Mouse (Mus musculus) cerebellum, postnatal 25 days (tissue): Measurements from ENCODE around the gene Cdyl.

Experiments
- DNase-seq, 2 experiments: peaks; one replicate each; pipeline ENCODE4 v3.0.0; 2021; ENCODE audit warnings: mixed read lengths in 2 of 2

Cdyl gene

DNA sequence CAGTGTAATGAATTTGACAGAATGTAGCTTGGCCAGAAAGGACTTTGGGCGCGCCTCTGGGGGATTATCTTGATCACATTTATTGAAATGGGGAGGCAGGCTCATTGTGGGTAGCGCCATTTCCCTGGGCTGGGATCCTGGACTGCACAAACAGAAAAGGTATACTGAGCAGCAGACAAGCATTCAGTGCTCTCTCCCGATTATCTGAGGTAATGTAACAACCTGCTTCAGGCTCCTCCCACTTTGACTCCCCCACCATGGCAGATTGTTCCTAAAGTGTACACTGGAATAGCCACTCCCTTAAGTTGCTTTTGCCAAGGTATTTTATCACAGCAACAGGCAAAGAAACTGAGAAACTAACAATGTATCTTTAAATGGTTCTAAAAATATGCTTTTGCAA lies 58.0 kb downstream of the Cdyl start:
- DNase-seq = no peak

DNA sequence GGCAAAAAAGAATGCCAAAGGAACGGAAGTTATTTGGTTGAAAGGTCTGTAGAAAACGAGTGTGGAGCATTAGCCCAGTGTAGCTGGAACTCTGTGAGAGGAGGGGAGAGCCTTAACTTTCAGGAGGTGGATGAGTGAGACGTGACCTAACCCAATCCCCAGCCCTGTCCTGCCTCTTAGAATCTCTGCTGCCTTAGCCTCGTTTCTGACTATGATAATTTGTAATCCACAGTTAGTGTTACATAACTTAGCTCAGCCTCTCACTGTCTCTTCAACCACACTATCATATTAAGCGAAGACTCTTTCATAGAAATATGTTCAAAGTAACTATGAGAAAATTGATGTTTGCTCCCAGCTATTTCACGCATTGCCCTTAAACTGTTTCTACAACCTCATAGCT lies 59.9 kb downstream of the Cdyl start:
- DNase-seq = no peak

DNA sequence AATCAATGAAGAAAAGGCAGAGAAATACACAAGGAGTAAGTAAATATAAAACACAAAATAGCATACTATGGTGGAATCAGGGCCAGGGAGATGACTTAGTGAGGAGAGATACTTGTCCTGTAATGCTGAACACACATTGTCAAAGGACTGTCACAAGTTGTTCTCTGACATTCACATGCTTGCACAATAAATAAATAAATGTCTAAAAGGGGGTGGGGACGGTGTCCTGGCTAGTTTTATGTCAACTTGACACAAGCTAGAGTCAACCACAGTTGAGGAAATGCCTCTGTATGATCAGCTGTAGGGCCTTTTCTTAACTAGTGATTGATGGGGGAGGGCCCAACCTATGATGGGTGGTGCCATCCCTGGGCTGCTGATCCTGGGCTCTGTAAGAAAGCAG lies 63.4 kb downstream of the Cdyl start:
- DNase-seq = no peak

DNA sequence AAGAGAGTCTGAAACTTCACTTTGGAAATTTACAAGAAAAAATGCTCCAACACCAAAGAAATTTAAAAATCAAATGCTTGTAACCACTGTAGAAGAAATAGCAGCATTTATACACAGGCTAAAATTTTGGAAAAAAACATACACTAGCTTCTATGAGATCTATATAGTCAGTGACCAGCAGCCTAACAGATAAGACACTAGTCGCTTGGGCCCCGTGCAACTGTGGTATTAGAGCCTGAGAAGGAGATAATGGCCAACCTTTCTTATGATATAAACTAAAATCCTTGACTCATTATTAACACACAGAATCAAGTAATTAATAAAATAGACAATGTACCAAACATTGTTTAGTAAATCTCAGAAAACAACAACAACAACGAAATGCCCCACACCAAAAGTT lies 66.4 kb downstream of the Cdyl start:
- no peak for DNase-seq

DNA sequence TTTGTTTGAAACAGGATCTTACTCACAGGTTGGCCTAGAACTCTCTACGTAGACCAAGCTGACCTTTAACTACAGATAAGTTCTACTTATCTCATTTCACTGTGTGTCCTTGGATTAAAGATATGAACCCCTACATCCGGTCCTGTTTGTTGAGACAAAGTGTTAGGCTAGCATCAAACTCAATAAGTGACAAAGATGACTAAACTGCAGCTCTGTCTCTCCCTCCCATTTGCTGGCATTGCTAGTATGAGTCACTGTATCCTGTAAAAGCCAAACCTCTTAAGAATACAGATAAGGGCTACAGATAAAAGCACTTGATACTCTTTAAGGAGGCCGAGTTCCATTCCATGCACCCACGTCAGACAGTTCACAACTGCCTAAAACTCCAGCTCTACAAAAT lies 72.5 kb downstream of the Cdyl start:
- DNase-seq = no peak

DNA sequence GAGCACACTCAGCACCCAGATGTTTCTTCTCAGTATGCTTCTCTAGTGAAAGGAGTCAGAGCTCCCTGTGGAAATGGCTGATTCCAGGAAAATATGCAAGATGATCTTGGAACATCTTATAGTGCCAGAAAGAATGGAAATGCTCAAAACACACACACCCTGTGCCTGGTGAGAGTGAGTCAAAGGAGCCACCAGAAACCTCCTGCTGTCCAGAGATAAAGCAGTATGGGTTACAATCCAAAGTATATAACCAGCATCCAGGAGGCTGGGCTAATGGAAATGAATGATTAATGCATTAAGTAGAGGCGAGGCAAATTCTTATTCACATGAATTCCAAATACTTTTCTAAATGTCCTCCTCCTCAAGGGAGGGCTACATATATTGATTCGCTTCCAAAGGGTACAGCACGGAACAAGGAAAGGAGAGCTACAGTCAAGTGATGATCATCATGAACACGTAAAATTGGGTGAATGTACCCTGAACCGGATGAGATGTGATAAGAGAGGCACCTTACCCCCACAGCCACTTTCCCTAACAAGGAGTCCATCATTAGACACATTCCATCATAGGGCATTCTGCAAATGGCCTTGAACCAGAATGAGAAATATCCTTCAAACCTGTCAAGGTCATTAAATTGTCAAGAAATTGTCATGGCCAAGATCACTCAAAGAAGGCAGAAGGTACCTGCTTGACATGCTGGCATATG lies 73.4 kb downstream of the Cdyl start:
- DNase-seq = no peak

DNA sequence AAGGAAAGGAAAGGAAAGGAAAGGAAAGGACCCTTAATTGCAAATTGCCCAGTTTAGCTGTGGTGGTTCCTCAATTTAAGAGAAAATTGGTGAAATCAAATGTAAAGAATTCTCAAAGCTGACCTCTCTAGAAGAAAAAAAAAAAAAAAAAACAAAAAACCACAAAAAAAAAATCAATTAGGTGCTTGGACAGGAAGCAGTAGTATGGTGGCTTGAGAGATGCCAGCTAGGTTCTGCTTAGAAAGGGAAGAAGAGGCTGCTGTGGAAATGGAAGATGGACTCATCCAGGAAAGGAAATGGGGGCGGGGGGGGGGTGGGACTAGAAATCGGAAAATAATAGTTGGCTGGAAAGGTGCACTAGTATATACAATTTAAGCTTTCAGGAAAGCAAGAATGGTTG lies 77.9 kb downstream of the Cdyl start:
- DNase-seq = no peak

DNA sequence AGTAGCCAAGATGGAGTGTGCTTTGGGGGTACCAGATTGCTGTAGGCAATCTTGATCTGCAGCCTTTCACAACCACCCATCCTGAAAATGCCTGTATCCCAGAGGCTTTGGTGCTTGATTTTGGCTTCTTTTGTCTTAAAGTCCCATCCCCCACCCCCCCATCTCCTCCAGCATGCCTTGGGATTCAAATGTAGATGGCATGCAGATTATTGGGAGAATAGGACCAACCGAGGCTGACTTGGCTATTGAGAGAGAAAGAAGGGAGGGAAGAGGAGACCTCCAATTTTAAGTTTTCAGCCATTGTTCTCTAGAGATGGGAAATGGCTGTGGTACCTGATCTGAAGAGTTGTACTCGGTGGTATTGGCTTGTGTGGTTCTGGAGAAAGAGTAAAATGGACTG lies 78.6 kb downstream of the Cdyl start:
- no peak for DNase-seq

DNA sequence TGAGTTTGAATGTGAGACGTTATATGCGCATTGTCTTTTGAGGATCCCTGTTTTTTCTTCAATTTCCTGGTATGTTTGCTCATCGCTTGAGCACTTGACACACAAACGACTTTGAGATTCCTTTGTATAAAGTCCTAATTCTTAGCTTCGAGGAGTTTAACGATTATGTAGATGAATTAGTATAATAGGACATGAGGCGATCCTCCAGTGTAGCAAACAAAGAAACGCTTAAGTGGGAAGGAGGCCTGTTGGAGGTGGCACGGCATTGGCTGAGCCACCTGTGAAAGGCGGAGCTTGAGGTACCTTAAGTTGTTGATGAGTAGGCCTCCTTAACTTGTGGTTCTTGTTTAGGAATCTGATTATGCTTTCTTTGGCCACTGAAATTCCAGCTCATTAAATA lies 79.8 kb downstream of the Cdyl start:
- no peak for DNase-seq

DNA sequence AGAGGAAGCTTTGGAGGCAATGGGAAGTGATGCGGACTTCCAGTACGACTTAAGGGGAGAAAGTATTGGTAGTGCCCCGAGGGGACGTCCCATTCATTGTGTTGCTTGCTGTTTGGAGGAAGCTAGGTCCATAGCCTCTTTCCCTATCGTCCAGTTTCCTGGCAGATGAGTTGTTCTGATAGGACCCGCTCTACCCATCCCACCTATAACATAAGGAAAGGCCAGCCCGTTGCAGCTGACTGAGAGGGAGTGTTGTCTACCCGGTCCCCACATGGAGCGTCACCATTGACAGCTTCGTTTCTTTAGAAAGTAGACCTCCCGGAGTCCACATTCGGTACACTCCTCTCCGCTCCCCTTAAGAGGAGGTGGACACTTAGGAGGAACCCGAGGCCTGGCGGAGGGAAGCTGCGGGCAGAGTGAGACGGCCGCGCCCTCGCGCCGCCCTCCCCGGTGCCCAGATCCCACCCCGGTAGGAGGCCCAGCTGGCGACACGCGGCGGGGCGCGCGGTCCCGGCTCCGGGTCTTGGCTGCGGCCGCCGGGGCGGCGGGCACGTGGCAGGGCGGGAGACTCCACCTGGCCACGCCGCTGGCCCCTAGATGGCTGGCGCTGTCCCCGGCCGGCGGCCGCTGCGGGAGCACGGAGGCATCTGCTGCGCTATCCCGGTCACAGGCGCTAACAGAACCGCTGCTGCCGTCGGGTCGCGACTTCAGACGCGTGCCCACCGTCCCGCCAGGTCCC lies 80.8 kb downstream of the Cdyl start:
- peak; percentile 79 to 82 for DNase-seq

DNA sequence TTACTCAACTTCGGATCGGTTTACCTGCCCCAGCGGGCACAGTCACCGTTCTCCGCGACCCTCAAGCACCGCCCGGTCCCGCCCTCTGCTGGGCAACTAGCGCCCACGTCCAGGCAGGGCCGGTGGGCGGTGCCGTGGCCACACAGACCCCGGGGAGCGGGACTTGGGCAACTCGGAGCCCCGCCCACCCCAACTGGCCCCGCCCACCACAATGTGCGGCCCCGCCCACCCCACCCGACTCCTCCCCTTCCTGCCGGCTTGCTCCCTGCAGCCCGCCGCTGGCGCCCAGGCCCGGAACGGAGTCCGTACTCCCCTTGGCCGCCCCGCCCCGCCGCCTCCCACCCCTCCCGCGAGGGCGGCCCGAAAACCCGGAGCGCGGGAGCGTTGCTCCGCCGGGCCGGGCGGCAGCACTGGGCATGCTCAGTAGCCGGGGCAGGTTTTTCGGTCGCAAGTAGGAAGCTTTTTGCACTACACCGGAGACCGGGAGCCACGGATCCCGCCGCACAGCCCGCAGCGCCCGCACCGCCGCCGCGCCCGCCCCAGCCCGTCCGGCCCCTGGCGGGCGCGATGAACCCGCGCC lies 81.5 kb downstream of the Cdyl start:
- peak; percentile 89 to 93 for DNase-seq

DNA sequence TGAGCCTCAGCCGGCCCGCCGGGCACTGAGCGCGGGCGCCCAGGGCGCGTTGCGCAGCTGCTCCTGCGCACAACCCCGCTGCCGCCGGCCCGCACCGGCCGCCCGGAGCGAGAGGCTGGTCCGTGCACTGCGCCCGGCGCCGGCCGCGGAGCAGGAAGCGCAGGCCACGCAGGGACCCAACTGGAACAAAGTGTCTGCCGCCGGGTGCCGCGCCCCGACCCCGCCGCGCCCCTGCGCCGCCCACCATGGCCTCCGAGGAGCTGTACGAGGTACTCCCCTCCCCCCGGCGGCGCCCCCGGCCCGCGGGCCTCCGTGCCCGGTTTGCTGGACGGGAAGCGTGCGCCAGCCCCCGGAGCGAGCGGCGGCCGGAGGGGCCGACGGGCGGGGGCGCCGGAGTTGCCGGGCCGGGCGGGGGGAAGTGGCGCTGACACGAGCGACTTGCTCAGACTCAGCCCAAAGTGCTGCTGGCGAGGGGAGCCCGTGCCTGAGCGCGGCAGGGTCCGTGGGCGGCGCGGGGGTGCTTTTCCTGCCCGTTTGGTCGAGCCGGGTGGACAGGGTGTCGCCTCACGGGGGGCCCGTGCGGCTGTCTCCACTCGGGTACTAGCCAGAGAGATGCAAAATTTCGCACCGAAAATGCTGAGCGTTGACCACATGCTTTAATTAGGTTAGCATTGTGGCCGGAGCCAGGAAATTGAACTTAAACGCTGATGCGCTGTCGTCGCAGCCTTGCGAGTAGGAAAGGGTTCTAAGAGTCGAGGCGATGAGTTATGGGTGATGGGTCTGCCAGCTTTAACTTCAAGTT lies 82.2 kb downstream of the Cdyl start:
- DNase-seq = peak; percentile 69 to 74

DNA sequence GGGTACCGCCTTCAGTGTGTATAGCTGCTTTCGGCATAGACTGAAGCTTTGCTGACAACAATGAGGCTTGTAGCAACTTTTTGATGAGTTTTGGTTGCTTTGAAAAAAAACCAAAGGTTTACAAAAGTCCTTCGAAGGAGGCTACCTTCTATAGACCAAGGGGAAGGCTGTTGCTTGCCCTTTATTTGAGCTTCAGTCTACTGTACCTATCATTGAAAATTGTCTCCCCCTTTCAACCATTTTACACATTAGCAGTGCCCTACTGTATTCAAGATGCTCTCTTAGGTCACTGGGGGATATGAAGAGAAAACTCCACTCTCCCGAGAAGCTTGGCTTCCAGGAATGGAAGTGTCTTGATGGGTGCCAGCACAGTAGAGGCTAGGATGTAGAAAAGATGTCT lies 83.1 kb downstream of the Cdyl start:
- DNase-seq = no peak

DNA sequence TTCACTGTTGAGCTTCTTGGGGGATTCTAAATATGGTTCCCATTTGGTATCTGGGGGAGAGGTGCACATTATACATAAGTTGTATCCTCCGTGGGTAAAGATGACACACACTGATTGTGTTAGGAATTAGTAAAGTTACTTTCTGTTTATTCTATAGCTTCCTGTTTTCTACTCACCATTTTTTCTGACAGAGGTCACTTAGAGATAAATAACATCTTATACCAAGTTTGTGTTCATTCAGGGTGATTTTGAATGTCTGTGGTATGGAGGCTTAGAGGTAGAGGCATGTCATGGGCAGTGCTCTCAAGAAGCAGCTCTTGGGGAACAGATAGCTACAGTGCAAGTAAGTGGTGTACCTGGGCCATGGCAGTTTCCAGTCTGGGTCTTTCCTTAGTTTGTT lies 83.6 kb downstream of the Cdyl start:
- no peak for DNase-seq

DNA sequence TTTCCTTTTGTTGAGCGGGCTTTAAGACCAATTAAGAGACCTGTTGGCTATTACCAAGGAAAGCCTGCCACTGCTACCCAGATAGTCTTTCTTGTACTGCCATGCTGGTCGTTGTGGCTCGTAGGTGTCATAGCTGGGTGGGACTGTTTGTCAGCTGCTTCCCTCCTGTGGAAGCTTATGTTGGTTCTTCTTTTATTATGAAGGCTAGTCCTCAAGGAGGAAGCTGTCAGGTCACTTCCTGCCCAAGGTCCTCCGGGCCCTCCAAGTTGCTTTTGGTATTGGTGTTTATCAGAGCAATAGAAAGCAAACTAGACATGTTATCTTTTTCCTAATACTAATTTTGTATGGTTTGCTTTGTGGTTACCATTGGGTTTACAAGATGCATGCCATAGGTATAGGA lies 89.6 kb downstream of the Cdyl start:
- no peak for DNase-seq

DNA sequence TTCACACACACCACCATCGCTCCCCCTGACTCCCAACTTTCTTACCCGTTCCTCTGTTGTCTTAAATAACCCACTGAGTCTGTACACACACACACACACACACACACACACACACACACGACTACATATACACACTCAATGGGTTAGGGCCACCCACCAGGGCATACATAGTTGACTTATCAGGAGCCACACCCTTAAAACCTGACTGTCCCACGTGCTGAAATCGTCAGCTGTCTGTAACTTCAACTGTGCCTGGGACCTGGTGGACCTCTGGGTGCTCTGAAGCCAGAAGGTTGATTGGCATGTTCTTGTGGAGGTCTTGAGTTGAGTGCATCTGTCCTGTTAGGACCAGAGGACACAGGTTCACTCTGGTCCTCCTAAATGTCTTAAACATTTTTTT lies 90.0 kb downstream of the Cdyl start:
- no peak for DNase-seq

DNA sequence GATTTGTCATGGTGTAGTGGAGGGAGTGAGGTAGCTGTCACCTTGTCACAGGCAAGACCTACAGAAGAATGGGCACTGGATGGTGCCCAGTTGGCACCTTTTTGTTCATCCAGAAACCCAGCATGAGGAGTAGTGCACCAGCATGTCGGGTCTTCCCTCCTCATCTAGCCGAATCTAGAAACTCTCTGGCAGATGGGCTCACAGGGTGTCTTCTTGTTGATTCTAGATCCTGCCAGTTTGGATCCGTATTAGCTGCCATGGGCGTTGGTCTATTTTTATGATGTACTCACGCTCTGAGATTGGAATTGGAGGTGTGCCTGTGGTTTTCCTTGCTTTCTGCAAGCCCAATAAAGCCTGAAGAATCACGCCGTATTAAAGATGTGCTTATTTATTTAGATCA lies 92.4 kb downstream of the Cdyl start:
- peak; percentile 76 to 78 for DNase-seq

DNA sequence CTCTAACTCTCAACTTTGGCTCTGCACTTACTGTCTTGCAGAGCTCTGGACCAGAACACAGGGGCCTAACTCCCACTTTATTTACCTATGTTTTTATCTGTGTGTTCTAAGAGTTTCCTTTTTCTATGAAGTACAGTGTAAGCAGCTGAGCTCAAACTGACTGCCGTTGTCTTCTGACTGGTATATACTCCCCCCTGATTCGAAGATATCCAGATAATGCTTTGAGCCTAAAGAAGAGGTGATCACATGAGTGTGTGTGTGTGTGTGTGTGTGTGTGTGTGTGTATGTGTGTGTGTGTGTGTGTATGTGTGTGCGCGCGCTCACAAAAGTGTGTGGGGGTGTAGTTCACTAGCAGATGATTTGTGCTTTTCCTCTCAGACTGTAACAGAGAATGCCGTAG lies 95.4 kb downstream of the Cdyl start:
- DNase-seq = no peak

DNA sequence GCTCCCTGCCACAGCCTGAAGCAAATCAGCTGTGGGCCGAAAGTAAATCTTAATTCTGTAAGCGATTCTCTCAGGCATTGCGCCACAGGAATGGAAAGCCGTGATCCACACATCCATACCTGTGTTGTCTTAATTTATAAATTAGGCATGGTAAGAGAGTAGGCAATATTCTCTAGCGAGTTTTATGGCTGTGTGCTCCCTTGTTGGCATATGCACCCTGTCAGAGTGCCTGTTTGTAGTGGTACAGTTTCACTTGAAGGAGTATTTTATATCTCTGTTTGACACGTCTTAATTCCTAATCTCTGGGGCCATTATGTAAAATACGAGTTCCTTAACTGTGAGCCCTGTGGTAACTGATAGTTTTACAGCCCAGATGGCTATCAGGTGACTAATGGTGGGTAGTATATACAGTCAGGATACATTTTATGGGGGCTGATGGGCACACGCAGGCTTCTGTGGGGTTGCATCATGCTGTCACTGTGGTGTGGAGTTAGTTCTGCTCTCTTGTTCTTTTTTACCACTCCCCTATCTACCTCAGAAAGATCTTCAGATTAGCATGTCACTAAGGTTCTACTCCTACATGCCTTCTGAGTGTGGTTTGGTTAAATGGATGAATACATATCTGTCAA lies 96.1 kb downstream of the Cdyl start:
- no peak for DNase-seq

DNA sequence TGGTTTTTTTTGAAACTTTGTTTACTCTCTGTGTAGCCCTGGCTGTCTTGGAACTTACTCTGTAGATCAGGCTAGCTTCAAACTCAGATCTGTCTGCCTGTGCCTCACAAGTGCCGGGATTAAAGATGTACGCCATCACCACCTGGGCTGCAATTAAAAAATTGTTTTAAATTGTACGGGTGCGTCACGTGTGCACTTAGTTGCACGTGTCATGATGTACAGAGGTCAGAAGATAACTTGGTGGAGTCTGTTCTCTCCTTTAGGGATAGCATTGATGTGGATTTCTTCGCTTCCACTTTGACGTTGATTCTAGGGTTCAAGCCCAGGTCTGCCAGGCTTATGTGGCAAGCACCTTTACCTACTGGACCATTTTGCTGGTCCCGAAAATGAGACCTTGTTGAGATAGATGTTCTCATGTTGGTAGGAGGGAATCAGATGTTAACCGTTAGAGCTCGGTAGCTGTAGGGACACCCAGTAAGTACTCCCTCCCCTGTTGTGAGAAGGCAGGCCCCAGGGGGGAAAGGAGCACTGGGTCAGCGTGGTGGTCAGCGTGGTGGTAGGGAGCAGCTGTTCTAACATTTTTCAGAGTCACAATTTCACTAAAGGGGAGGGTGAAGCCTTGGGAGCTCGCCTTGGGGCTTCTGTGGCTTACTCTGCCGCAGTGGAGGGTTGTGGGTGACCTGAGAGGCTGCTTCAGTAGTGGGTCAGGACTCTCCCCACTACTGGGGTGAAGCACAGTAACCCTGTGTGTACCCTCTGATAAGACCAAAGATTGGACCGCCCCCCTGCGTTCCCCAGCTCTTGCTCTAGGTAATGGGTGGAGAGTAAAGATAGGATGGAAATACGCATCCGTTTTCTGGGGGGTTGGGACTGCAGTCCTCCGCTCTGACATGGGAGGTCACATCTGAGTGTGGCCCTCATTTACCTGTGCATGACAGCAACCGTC lies 97.0 kb downstream of the Cdyl start:
- DNase-seq = no peak

DNA sequence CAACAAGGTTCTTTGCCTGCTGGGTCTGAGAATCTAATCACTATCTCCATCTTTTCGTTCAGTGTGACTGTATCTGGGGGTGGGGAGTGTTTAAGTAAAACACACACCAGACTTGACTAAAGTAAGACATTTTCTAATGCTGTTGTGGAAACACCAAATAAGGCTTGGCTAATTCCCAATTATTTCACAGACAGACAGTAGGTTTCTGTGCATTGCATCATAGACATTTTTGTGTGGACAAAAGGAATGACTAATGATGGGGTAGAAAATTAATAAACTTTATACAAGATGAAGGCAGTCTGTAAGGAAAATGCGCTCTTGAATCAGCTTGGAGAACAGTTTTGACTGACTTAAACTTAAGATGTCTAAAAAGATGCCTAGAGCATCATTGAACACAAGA lies 100.7 kb downstream of the Cdyl start:
- DNase-seq = no peak

DNA sequence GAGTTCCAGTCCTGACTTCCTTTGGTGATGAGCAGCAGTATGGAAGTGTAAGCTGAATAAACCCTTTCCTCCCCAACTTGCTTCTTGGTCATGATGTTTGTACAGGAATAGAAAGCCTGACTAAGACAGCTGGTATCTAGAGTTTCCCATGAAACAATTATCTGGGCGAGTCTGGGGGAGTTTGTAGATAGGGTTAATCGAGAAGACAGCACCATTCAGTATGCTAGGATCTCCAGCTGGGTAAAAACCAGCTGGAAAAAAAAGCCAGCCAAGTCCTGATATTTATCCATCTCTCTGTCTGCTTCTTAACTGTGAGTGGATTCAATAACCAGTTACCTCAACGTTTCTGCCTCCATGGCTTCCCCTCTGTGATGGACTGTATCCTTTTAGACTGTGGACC lies 104.9 kb downstream of the Cdyl start:
- no peak for DNase-seq
